Mouse (Mus musculus) kidney, adult 2 months (tissue): ENCODE data around the gene Hikeshi. TPM values are rescaled to one million over a fixed set of nuclear protein-coding genes. Genes with fewer than 3 reads are reported as not detected.

Experiments
- DNase-seq: peaks from one replicate; pipeline ENCODE4 v3.0.0; 2021
- H3K27ac ChIP-seq: fragments of 200-500 bp; 2 replicates; pipeline ENCODE4 v1.5.1; 2012; ENCODE audit warnings: low read depth, low read length, control low read depth, inconsistent platforms; ENCODE audit not compliant: insufficient read depth
- H3K27me3 ChIP-seq: fragments of 200-500 bp; replicated peaks from 2 replicates; pipeline ENCODE4 v1.6.1; 2012; ENCODE audit warnings: mild to moderate bottlenecking, moderate library complexity, low read length, inconsistent platforms; ENCODE audit not compliant: control insufficient read depth, insufficient read depth
- H3K36me3 ChIP-seq: fragments of 200-500 bp; 2 replicates; pipeline ENCODE4 v1.6.1; 2012; ENCODE audit warnings: mild to moderate bottlenecking, moderate library complexity, low read length, inconsistent platforms; ENCODE audit not compliant: control insufficient read depth, insufficient read depth
- H3K4me1 ChIP-seq: fragments of 200-500 bp; 2 replicates; pipeline ENCODE4 v1.6.1; 2011; ENCODE audit warnings: low read length; ENCODE audit not compliant: control insufficient read depth, insufficient read depth
- H3K4me3 ChIP-seq: fragments of 200-500 bp; 2 replicates; pipeline ENCODE4 v1.5.1; 2011; ENCODE audit warnings: mild to moderate bottlenecking, low read depth, low read length, control low read depth; ENCODE audit not compliant: insufficient read depth
- CTCF ChIP-seq: fragments of 200-500 bp; conservative IDR thresholded peaks from 2 replicates; pipeline ENCODE4 v1.5.1; 2011; ENCODE audit warnings: low read depth, mild to moderate bottlenecking, control low read depth, low read length, moderate library complexity, mixed read lengths; ENCODE audit not compliant: insufficient read depth, insufficient read length
- POLR2A ChIP-seq: fragments of 200-500 bp; IDR thresholded peaks from one replicate; pipeline ENCODE4 v1.6.1; 2011; ENCODE audit warnings: low read depth, low read length, control low read depth
- WGBS: fragments of 180-500 bp; shearing (Covaris S2); methylation state at CpG from one replicate; pipeline ENCODE4 v1.1.7; 2018; 5-methylcytosine and 5-hydroxymethylcytosine counted together
- polyA plus RNA-seq: library from polyadenylated mRNA; depleted of rRNA; stranded (reverse); fragments of >200 nt; gene quantifications from 2 replicates; pipeline ENCODE4 v1.2.3, GENCODE M21; 2012; rRNA removed

Hikeshi gene
- polyA plus RNA-seq, 1 experiment: 84.3 TPM

DNA sequence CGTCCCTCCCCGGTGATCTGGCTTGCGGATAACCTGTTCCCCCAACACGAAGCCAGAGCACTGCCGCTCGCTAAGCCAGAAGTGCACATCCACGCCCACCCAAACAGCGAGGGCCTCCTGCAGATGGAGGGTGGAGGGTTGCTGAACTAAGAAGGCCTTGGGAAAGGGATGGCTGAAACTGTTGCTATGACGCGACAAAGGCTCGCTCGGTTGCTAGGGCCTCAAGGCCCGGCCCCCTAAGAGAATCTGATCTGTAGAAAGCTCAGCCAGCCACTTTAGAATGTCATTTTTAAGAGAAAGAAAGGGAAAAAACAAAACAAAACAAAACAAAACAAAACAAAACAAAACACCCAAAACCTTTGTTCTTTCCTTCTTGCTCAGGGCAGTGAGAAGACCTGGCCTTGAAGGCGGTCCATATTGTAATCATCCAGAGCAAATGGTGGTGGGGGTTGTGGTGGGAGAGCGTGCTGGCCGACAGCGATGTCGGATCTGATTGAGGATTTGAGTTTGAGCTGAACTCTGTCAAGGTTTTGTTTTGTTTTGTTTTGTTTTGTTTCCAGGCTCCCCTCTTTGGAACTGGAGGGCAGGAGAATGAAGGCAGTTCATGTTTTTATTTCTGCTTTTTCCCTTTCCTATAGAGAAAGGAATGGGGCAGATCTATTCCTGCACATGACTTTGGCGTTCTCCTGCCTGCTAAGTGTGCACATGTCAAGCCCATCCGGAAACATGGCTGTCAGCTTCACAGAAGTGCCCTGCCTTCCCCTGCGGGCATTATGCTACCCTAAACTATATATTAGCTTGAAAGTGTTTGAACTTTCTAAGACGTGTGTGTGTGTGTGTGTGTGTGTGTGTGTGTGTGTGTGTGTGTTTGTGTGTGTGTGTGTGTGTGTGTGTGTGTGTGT is 37.3 kb downstream of the Hikeshi start, which contains the start of gene Ccdc81:
Gene Ccdc81 (minus strand): TSS at position 188 of the 902 bp plus-strand sequence.
- Histone ChIP-seq H3K27ac (no peak within 1 kb of the TSS), H3K36me3 (no peaks in the 10 kb centered on the region), H3K4me1 (no peaks in the 10 kb centered on the region), H3K27me3 (no peaks in the 10 kb centered on the region), H3K4me3 (no peak within 1 kb of the TSS)
- TF ChIP-seq CTCF: no peak
- TF ChIP-seq POLR2A: no peak
- WGBS: 41% methylated on average over 22 of the region's 22 CpGs
- no peak for DNase-seq

DNA sequence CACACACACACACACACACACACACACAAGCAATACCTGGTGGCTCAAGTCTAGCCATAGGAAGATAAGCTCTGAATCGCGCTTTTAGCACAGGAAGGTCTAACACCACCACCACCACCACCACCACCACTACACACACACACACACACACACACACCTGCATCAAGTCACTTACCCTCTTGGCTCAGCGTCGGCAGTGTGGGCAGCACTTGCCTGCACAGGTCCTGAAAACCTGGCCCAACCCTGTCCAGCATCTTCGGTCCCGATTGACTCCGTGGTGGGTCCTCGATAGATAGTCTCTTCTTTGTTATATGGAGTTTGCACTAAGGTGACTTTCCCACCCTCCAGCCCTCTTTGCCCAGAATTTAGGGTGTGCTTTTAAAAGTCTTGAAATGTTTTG is 38.0 kb downstream of the Hikeshi start:
- Histone ChIP-seq H3K4me1 (no peaks in the 10 kb centered on the region), H3K36me3 (no peaks in the 10 kb centered on the region), H3K27ac (no peak overlapping the region), H3K27me3 (no peaks in the 10 kb centered on the region), H3K4me3 (no peak overlapping the region)
- TF ChIP-seq CTCF: no peak
- TF ChIP-seq POLR2A: no peak
- 83% methylated on average over 8 of the region's 8 CpGs for WGBS
- no peak for DNase-seq

- no peaks in the 10 kb centered on the region for H3K4me1 ChIP-seq
- H3K36me3 ChIP-seq: no peaks in the 10 kb centered on the region
- peak; percentile 14 for DNase-seq
- no peak overlapping the region for H3K4me3 ChIP-seq
- TF ChIP-seq CTCF: 0 out of 2 replicates have a peak, but pooled peaks have one; percentile 17
- TF ChIP-seq POLR2A: no peak
- H3K27me3 ChIP-seq: no peaks in the 10 kb centered on the region
- WGBS: 43% methylated on average over 4 of the region's 4 CpGs
- H3K27ac ChIP-seq: no peak overlapping the region
Measured at GRCm38 (mm10) chr7:89891856-89892255, 49.1 kb downstream of the Hikeshi start.

DNA sequence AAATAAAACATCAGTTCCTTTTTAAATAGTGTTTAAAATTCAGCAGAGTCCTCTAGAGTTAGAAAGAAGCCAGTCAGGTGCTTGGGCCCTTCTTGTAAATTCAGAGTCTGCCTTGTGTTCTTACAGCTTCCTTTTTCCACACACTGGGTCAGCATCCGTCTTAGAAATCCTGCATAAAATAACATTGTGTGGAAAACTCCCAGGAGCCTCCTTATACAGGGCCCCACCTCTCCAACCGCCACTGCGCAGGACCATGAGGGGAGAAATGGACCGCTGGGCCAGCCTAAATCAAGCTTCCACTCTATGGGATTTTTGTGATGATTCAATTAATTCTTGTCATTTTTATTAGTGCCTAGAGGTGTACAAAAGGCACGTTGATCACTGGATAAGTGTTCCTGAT is 49.6 kb downstream of the Hikeshi start:
- no peak for DNase-seq
- H3K4me3 ChIP-seq: no peak overlapping the region
- H3K27me3 ChIP-seq: no peaks in the 10 kb centered on the region
- 75% methylated on average over 5 of the region's 5 CpGs for WGBS
- TF ChIP-seq CTCF: no peak
- no peak for TF ChIP-seq POLR2A
- no peak overlapping the region for H3K27ac ChIP-seq
- H3K4me1 ChIP-seq: no peaks in the 10 kb centered on the region
- no peaks in the 10 kb centered on the region for H3K36me3 ChIP-seq

DNA sequence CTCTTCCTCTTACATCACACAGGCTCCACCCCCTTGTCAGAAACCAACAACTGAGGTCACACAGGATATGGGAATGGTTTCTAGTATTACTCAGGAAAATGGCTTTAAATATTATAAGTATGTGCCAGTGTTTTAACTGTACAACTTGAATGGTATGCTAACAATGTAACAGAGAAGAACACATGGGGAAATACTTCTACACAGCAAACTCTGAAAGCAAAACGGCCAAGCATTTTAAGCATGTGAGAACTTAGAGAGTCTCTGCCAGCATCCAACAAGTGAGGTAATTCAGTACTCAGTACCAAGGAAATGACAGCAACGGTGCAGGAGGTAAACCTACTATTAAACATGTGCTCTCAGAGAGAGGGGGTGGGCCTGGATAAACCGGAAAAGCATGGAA is 56.5 kb downstream of the Hikeshi start:
- no peak for TF ChIP-seq POLR2A
- TF ChIP-seq CTCF: no peak
- Histone ChIP-seq H3K36me3 (no peaks in the 10 kb centered on the region), H3K27me3 (no peaks in the 10 kb centered on the region), H3K4me1 (peaks cover 5% of the 10 kb centered on the region; the same call in 1 of the 2 replicates), H3K27ac (no peak overlapping the region), H3K4me3 (no peak overlapping the region)
- no peak for DNase-seq
- 38% methylated on average over 3 of the region's 3 CpGs for WGBS

- TF ChIP-seq CTCF: no peak
- no peak for TF ChIP-seq POLR2A
- H3K27ac ChIP-seq: no peak overlapping the region
Measured at GRCm38 (mm10) chr7:89879686-89880085, 61.3 kb downstream of the Hikeshi start.

More at GRCm38 (mm10) chr7:89879686-89880085, 61.3 kb downstream of the Hikeshi start:
- 61% methylated on average over 1 of the region's 1 CpGs for WGBS
- Histone ChIP-seq H3K4me3 (no peak overlapping the region), H3K27me3 (0 out of 2 replicates have a peak, but pooled peaks cover 1% of the 10 kb centered on the region), H3K36me3 (no peaks in the 10 kb centered on the region), H3K4me1 (peaks cover 5% of the 10 kb centered on the region; the same call in 1 of the 2 replicates)
- DNase-seq: no peak

Other genes with a start within 250 kb of the Hikeshi start
- not detected in 2 replicates for gene Ccdc81, start 37.6 kb downstream of the Hikeshi start, polyA plus RNA-seq
- 11.2 and 14.8 TPM in 2 replicates for gene Eed, start 39.8 kb upstream of the Hikeshi start, polyA plus RNA-seq
- 89.4 and 99.3 TPM in 2 replicates for gene Picalm, start 189.0 kb upstream of the Hikeshi start, polyA plus RNA-seq